Mouse (Mus musculus) intestine, embryonic 16.5 days (tissue): ENCODE measurements around the gene Adm. TPM values are rescaled to one million over a fixed set of nuclear protein-coding genes. Genes with fewer than 3 reads are reported as not detected.
A peak's percentile ranks its signal among the peaks of the same experiment; 100 is the strongest.

Experiments
- ATAC-seq: fragments of 200-750 bp; cut with Nextera tagmentation; 2 replicates; pipeline ENCODE4 v1.8.0; 2017; ENCODE audit warnings: moderate TSS enrichment, moderate library complexity
- H3K27ac ChIP-seq: fragments of 300-500 bp; sonication (generic); 2 replicates; pipeline ENCODE4 v1.5.1; 2014; ENCODE audit warnings: mild to moderate bottlenecking, low read length
- H3K27me3 ChIP-seq: fragments of 300-500 bp; sonication (generic); replicated peaks from 2 replicates; pipeline ENCODE4 v1.6.1; 2014; ENCODE audit warnings: low read length, control low read depth, mixed read lengths; ENCODE audit not compliant: control insufficient read depth, insufficient read depth
- H3K36me3 ChIP-seq: fragments of 300-500 bp; sonication (generic); 2 replicates; pipeline ENCODE4 v1.6.1; 2014; ENCODE audit warnings: low read length, control low read depth; ENCODE audit not compliant: control insufficient read depth, insufficient read depth
- H3K4me1 ChIP-seq: fragments of 300-500 bp; sonication (generic); 2 replicates; pipeline ENCODE4 v1.6.1; 2014; ENCODE audit warnings: low read length, control low read depth, mixed read lengths; ENCODE audit not compliant: control insufficient read depth, insufficient read depth
- H3K4me2 ChIP-seq: fragments of 300-500 bp; sonication (generic); 2 replicates; pipeline ENCODE4 v1.6.1; 2014; ENCODE audit warnings: low read depth, low read length, control low read depth
- H3K4me3 ChIP-seq: fragments of 300-500 bp; sonication (generic); 2 replicates; pipeline ENCODE4 v1.5.1; 2014; ENCODE audit warnings: mild to moderate bottlenecking, low read length
- H3K9ac ChIP-seq: fragments of 300-500 bp; sonication (generic); 2 replicates; pipeline ENCODE4 v1.6.1; 2014; ENCODE audit warnings: low read depth, low read length
- H3K9me3 ChIP-seq: fragments of 300-500 bp; sonication (generic); 2 replicates; pipeline ENCODE4 v1.6.1; 2016; ENCODE audit warnings: low read length, control low read depth; ENCODE audit not compliant: control insufficient read depth
- WGBS: fragments of 180-500 bp; shearing (Covaris S2); extraction: QIAGEN DNeasy Blood & Tissue Kit; methylation state at CpG from one replicate; pipeline ENCODE4 v1.1.7; 2014; 5-methylcytosine and 5-hydroxymethylcytosine counted together
- polyA plus RNA-seq: library from polyadenylated mRNA; unstranded; fragments of >200 nt; fragmentation: Nextera tagmentation; extraction: Ambion mirVana; gene quantifications from 2 replicates; pipeline ENCODE4 v1.2.1, GENCODE M21; 2015

Adm gene
- polyA plus RNA-seq, 1 experiment from 2014 or later, result 5.8 TPM

- Histone ChIP-seq H3K4me2 (no peak overlapping the region), H3K4me3 (no peak overlapping the region), H3K27me3 (no peaks in the 10 kb centered on the region), H3K9ac (no peak overlapping the region), H3K27ac (peak overlapping the region; percentile 2; the same call in 1 of the 2 replicates), H3K36me3 (no peaks in the 10 kb centered on the region), H3K4me1 (0 out of 2 replicates have a peak, but pooled peaks cover 3% of the 10 kb centered on the region), H3K9me3 (no peaks in the 10 kb centered on the region)
- ATAC-seq, result no peak
- WGBS, result 44% methylated on average over 6 of the region's 6 CpGs
These were observed 43.7 kb downstream of the Adm start for GRCm38 (mm10) chr7:110671121-110671680.

Other genes with a start within 250 kb of the Adm start
- gene Sbf2, start 12.7 kb upstream of the Adm start, polyA plus RNA-seq, result 24.7 and 26.6 TPM in 2 replicates
- 4.0 and 4.5 TPM in 2 replicates for gene Ampd3, start 140.5 kb downstream of the Adm start, polyA plus RNA-seq
- 37.5 and 39.0 TPM in 2 replicates for gene Rnf141, start 216.8 kb downstream of the Adm start, polyA plus RNA-seq
- 13.8 and 15.1 TPM in 2 replicates for gene Lyve1, start 235.6 kb downstream of the Adm start, polyA plus RNA-seq